Mouse (Mus musculus) neural tube, embryonic 12.5 days (tissue): ENCODE measurements around the gene Myo1e. TPM values are rescaled to one million over a fixed set of nuclear protein-coding genes. Genes with fewer than 3 reads are reported as not detected.

Experiments used
- ATAC-seq: fragments of 200-750 bp; cut with Nextera tagmentation; 2 replicates; pipeline ENCODE4 v1.8.0; 2017; ENCODE audit warnings: low read depth, mild to moderate bottlenecking, moderate TSS enrichment, moderate library complexity; ENCODE audit not compliant: low FRiP score
- H3K27ac ChIP-seq: fragments of 300-500 bp; sonication (generic); 2 replicates; pipeline ENCODE4 v1.5.1; 2016
- H3K27me3 ChIP-seq: fragments of 300-500 bp; sonication (generic); replicated peaks from 2 replicates; pipeline ENCODE4 v1.6.1; 2016; ENCODE audit warnings: mild to moderate bottlenecking
- H3K36me3 ChIP-seq: fragments of 300-500 bp; sonication (generic); 2 replicates; pipeline ENCODE4 v1.6.1; 2016; ENCODE audit warnings: mild to moderate bottlenecking
- H3K4me1 ChIP-seq: fragments of 300-500 bp; sonication (generic); 2 replicates; pipeline ENCODE4 v1.6.1; 2016
- H3K4me2 ChIP-seq: fragments of 300-500 bp; sonication (generic); replicated peaks from 2 replicates; pipeline ENCODE4 v1.6.1; 2016; ENCODE audit warnings: mild to moderate bottlenecking
- H3K4me3 ChIP-seq: fragments of 300-500 bp; sonication (generic); 2 replicates; pipeline ENCODE4 v1.5.1; 2016
- H3K9ac ChIP-seq: fragments of 300-500 bp; sonication (generic); 2 replicates; pipeline ENCODE4 v1.6.1; 2016; ENCODE audit warnings: mild to moderate bottlenecking
- H3K9me3 ChIP-seq: fragments of 300-500 bp; sonication (generic); 2 replicates; pipeline ENCODE4 v1.6.1; 2016; ENCODE audit warnings: mild to moderate bottlenecking
- WGBS: fragments of 180-500 bp; shearing (Covaris S2); methylation state at CpG from one replicate; pipeline ENCODE4 v1.1.7; 2016; 5-methylcytosine and 5-hydroxymethylcytosine counted together
- polyA plus RNA-seq: library from polyadenylated mRNA; unstranded; fragments of >200 nt; fragmentation: Nextera tagmentation; extraction: Ambion mirVana; gene quantifications from 2 replicates; pipeline ENCODE4 v1.2.1, GENCODE M21; 2016

Myo1e gene
- polyA plus RNA-seq, 1 experiment from 2014 or later = 11.3 TPM

- H3K4me1 ChIP-seq = peaks cover 26% of the 10 kb centered on the region
- no peak overlapping the region for H3K4me3 ChIP-seq
- no peak for ATAC-seq
- no peak overlapping the region for H3K27ac ChIP-seq
- H3K36me3 ChIP-seq = no peaks in the 10 kb centered on the region
- H3K9ac ChIP-seq = no peak overlapping the region
- H3K9me3 ChIP-seq = no peaks in the 10 kb centered on the region
- no peaks in the 10 kb centered on the region for H3K27me3 ChIP-seq
- 77% methylated on average over 5 of the region's 5 CpGs for WGBS
- no peak overlapping the region for H3K4me2 ChIP-seq
Measured at GRCm38 (mm10) chr9:70261646-70262045, 54.5 kb downstream of the Myo1e start.

- Histone ChIP-seq H3K27ac (no peak overlapping the region), H3K4me3 (no peak overlapping the region), H3K27me3 (no peaks in the 10 kb centered on the region), H3K4me2 (no peak overlapping the region), H3K4me1 (peaks cover 17% of the 10 kb centered on the region), H3K9ac (no peak overlapping the region), H3K9me3 (no peaks in the 10 kb centered on the region), H3K36me3 (no peaks in the 10 kb centered on the region)
- WGBS = 54% methylated on average over 8 of the region's 8 CpGs
- ATAC-seq = no peak
Measured at GRCm38 (mm10) chr9:70263134-70263533, 56.0 kb downstream of the Myo1e start.

GRCm38 (mm10) chr9:70263735-70264134, 56.6 kb downstream of the Myo1e start:
- no peak overlapping the region for H3K4me3 ChIP-seq
- 48% methylated on average over 7 of the region's 7 CpGs for WGBS
- no peak overlapping the region for H3K4me2 ChIP-seq
- no peak for ATAC-seq
- H3K27me3 ChIP-seq = no peaks in the 10 kb centered on the region
- H3K27ac ChIP-seq = no peak overlapping the region
- no peaks in the 10 kb centered on the region for H3K36me3 ChIP-seq
- H3K9me3 ChIP-seq = no peaks in the 10 kb centered on the region
- H3K4me1 ChIP-seq = peaks cover 16% of the 10 kb centered on the region; the same call in 1 of the 2 replicates
- H3K9ac ChIP-seq = no peak overlapping the region

GRCm38 (mm10) chr9:70265513-70265912, 58.4 kb downstream of the Myo1e start:
- peaks cover 24% of the 10 kb centered on the region for H3K4me1 ChIP-seq
- WGBS = 84% methylated on average over 5 of the region's 5 CpGs
- H3K9ac ChIP-seq = no peak overlapping the region

GRCm38 (mm10) chr9:70266186-70266585, 59.0 kb downstream of the Myo1e start:
- Histone ChIP-seq H3K9ac (no peak overlapping the region), H3K27me3 (no peaks in the 10 kb centered on the region), H3K36me3 (no peaks in the 10 kb centered on the region), H3K9me3 (no peaks in the 10 kb centered on the region), H3K4me1 (peaks cover 24% of the 10 kb centered on the region), H3K27ac (no peak overlapping the region), H3K4me3 (no peak overlapping the region), H3K4me2 (no peak overlapping the region)
- 94% methylated on average over 2 of the region's 2 CpGs for WGBS
- no peak for ATAC-seq

More at GRCm38 (mm10) chr9:70265513-70265912, 58.4 kb downstream of the Myo1e start:
- H3K27me3 ChIP-seq = no peaks in the 10 kb centered on the region
- no peak overlapping the region for H3K4me2 ChIP-seq
- no peaks in the 10 kb centered on the region for H3K9me3 ChIP-seq
- H3K36me3 ChIP-seq = no peaks in the 10 kb centered on the region
- no peak overlapping the region for H3K27ac ChIP-seq
- no peak for ATAC-seq
- H3K4me3 ChIP-seq = no peak overlapping the region

GRCm38 (mm10) chr9:70267108-70267507, 60.0 kb downstream of the Myo1e start:
- no peaks in the 10 kb centered on the region for H3K27me3 ChIP-seq
- H3K9ac ChIP-seq = no peak overlapping the region
- WGBS = 86% methylated on average over 5 of the region's 5 CpGs
- H3K36me3 ChIP-seq = no peaks in the 10 kb centered on the region
- ATAC-seq = no peak
- H3K9me3 ChIP-seq = no peaks in the 10 kb centered on the region
- no peak overlapping the region for H3K4me3 ChIP-seq
- peaks cover 19% of the 10 kb centered on the region for H3K4me1 ChIP-seq
- no peak overlapping the region for H3K4me2 ChIP-seq
- H3K27ac ChIP-seq = no peak overlapping the region

- WGBS = 29% methylated on average over 10 of the region's 10 CpGs
- no peak for ATAC-seq
- H3K9me3 ChIP-seq = no peaks in the 10 kb centered on the region
- H3K4me1 ChIP-seq = peaks cover 8% of the 10 kb centered on the region; the same call in 1 of the 2 replicates
- no peak overlapping the region for H3K27ac ChIP-seq
- no peak overlapping the region for H3K4me3 ChIP-seq
- H3K4me2 ChIP-seq = no peak overlapping the region
- H3K36me3 ChIP-seq = no peaks in the 10 kb centered on the region
- no peak overlapping the region for H3K9ac ChIP-seq
- H3K27me3 ChIP-seq = no peaks in the 10 kb centered on the region
Measured at GRCm38 (mm10) chr9:70269349-70269748, 62.2 kb downstream of the Myo1e start.

GRCm38 (mm10) chr9:70270468-70270867, 63.3 kb downstream of the Myo1e start:
- no peak overlapping the region for H3K4me2 ChIP-seq
- H3K9me3 ChIP-seq = no peaks in the 10 kb centered on the region
- H3K4me1 ChIP-seq = peaks cover 8% of the 10 kb centered on the region; the same call in 1 of the 2 replicates
- H3K36me3 ChIP-seq = no peaks in the 10 kb centered on the region
- H3K27me3 ChIP-seq = no peaks in the 10 kb centered on the region
- WGBS = 93% methylated on average over 4 of the region's 4 CpGs
- H3K27ac ChIP-seq = no peak overlapping the region
- ATAC-seq = no peak
- no peak overlapping the region for H3K9ac ChIP-seq
- no peak overlapping the region for H3K4me3 ChIP-seq

- no peak for ATAC-seq
- no peaks in the 10 kb centered on the region for H3K9me3 ChIP-seq
- WGBS = 85% methylated on average over 7 of the region's 7 CpGs
Measured at GRCm38 (mm10) chr9:70271137-70271536, 64.0 kb downstream of the Myo1e start.

GRCm38 (mm10) chr9:70271631-70272030, 64.5 kb downstream of the Myo1e start:
- 92% methylated on average over 9 of the region's 9 CpGs for WGBS
- Histone ChIP-seq H3K9me3 (no peaks in the 10 kb centered on the region), H3K9ac (no peak overlapping the region), H3K27me3 (no peaks in the 10 kb centered on the region), H3K4me3 (no peak overlapping the region), H3K4me2 (no peak overlapping the region), H3K36me3 (no peaks in the 10 kb centered on the region), H3K4me1 (peaks cover 8% of the 10 kb centered on the region; the same call in 1 of the 2 replicates), H3K27ac (no peak overlapping the region)
- no peak for ATAC-seq

More at GRCm38 (mm10) chr9:70271137-70271536, 64.0 kb downstream of the Myo1e start:
- no peak overlapping the region for H3K27ac ChIP-seq
- peaks cover 8% of the 10 kb centered on the region; the same call in 1 of the 2 replicates for H3K4me1 ChIP-seq
- H3K4me2 ChIP-seq = no peak overlapping the region
- no peak overlapping the region for H3K4me3 ChIP-seq
- no peaks in the 10 kb centered on the region for H3K36me3 ChIP-seq
- no peaks in the 10 kb centered on the region for H3K27me3 ChIP-seq
- no peak overlapping the region for H3K9ac ChIP-seq

GRCm38 (mm10) chr9:70274071-70274470, 66.9 kb downstream of the Myo1e start:
- H3K4me1 ChIP-seq = peaks cover 7% of the 10 kb centered on the region; the same call in 1 of the 2 replicates
- 88% methylated on average over 6 of the region's 6 CpGs for WGBS
- ATAC-seq = no peak
- no peaks in the 10 kb centered on the region for H3K36me3 ChIP-seq
- no peaks in the 10 kb centered on the region for H3K9me3 ChIP-seq
- no peak overlapping the region for H3K9ac ChIP-seq
- H3K27ac ChIP-seq = no peak overlapping the region
- H3K4me3 ChIP-seq = no peak overlapping the region
- no peaks in the 10 kb centered on the region for H3K27me3 ChIP-seq
- no peak overlapping the region for H3K4me2 ChIP-seq

GRCm38 (mm10) chr9:70274476-70274875, 67.3 kb downstream of the Myo1e start:
- Histone ChIP-seq H3K9me3 (no peaks in the 10 kb centered on the region), H3K4me3 (no peak overlapping the region), H3K27me3 (no peaks in the 10 kb centered on the region), H3K4me2 (no peak overlapping the region), H3K27ac (no peak overlapping the region), H3K36me3 (no peaks in the 10 kb centered on the region), H3K9ac (no peak overlapping the region), H3K4me1 (0 out of 2 replicates have a peak, but pooled peaks cover 3% of the 10 kb centered on the region)
- WGBS = 94% methylated on average over 6 of the region's 6 CpGs
- ATAC-seq = no peak

GRCm38 (mm10) chr9:70274887-70275555, 67.9 kb downstream of the Myo1e start:
- Histone ChIP-seq H3K4me3 (no peak overlapping the region), H3K4me2 (no peak overlapping the region), H3K9me3 (no peaks in the 10 kb centered on the region), H3K27me3 (no peaks in the 10 kb centered on the region), H3K36me3 (no peaks in the 10 kb centered on the region), H3K4me1 (no peaks in the 10 kb centered on the region), H3K27ac (no peak overlapping the region), H3K9ac (no peak overlapping the region)
- WGBS = 91% methylated on average over 12 of the region's 12 CpGs
- ATAC-seq = no peak
